Mouse (Mus musculus): Measurements from ENCODE around the gene Angel2. TPM values are rescaled to one million over a fixed set of nuclear protein-coding genes. Genes with fewer than 3 reads are reported as not detected.
"Not testable (repeated sequence)": the region's sequence is repeated elsewhere in the genome, so short reads cannot be mapped to it uniquely, and the experiment has no call there.

Gene Angel2
- polyA plus RNA-seq (2015; fragmentation: Nextera tagmentation; extraction: Ambion mirVana): 49.0 and 50.4 TPM in 2 replicates

DNA sequence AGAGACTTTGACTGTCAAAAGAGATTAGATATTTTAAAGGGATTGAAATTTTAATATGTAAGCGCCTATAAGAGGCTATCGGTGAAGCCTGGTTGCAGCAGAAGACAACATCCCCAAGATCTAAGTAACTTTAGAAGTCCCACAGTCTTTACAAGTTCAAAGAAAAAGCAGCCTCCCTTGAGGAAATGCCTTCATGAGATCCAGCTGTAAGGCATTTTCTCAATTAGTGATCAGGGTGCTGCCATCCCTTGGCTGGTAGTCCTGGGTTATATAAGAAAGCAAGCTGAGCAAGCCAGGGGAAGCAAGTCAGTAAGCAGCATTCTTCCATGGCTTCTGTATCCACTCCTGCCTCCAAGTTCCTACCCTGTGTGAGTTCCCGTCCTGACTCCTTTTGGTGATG, at the start of gene Angel2:
Angel2 (plus strand) TSS at position 301 of the 400 bp plus-strand sequence.
- not testable (repeated sequence) for H3K27me3 ChIP-seq (ENCODE audit: control insufficient read depth, insufficient read depth, low read depth, low read length); H3K36me3 ChIP-seq (ENCODE audit: control insufficient read depth, insufficient read depth, low read length); H3K9ac ChIP-seq (ENCODE audit: low read depth, low read length); H3K4me3 ChIP-seq (ENCODE audit: low read depth, low read length); ATAC-seq; H3K4me2 ChIP-seq (ENCODE audit: low read length); H3K9me3 ChIP-seq (replicated peaks; ENCODE audit: control insufficient read depth, low read length, poor library complexity, severe bottlenecking); H3K27ac ChIP-seq (ENCODE audit: low read length)
- peaks cover 13% of the 10 kb centered on the region for H3K4me1 ChIP-seq (ENCODE audit: control insufficient read depth, insufficient read depth, low read length)
- WGBS: 88% methylated on average over 3 of the region's 3 CpGs

GRCm38 (mm10) chr1:190875751-190876150, 49.2 kb upstream of the Angel2 start:
- Histone ChIP-seq H3K4me2 (ENCODE audit: low read length) (no peak overlapping the region), H3K4me1 (ENCODE audit: control insufficient read depth, insufficient read depth, low read length) (no peaks in the 10 kb centered on the region), H3K27ac (ENCODE audit: low read length) (no peak overlapping the region), H3K4me3 (ENCODE audit: low read depth, low read length) (no peak overlapping the region), H3K36me3 (ENCODE audit: control insufficient read depth, insufficient read depth, low read length) (peaks cover 6% of the 10 kb centered on the region), H3K9ac (ENCODE audit: low read depth, low read length) (no peak overlapping the region), H3K27me3 (ENCODE audit: control insufficient read depth, insufficient read depth, low read depth, low read length) (no peaks in the 10 kb centered on the region), H3K9me3 (replicated peaks; ENCODE audit: control insufficient read depth, low read length, poor library complexity, severe bottlenecking) (no peaks in the 10 kb centered on the region)
- WGBS: 92% methylated on average over 6 of the region's 6 CpGs
- no peak for ATAC-seq

- Histone ChIP-seq H3K27me3 (ENCODE audit: control insufficient read depth, insufficient read depth, low read depth, low read length) (no peaks in the 10 kb centered on the region), H3K9ac (ENCODE audit: low read depth, low read length) (no peak overlapping the region), H3K4me3 (ENCODE audit: low read depth, low read length) (no peak overlapping the region), H3K4me2 (ENCODE audit: low read length) (no peak overlapping the region), H3K36me3 (ENCODE audit: control insufficient read depth, insufficient read depth, low read length) (peaks cover 7% of the 10 kb centered on the region; the same call in 1 of the 2 replicates), H3K9me3 (replicated peaks; ENCODE audit: control insufficient read depth, low read length, poor library complexity, severe bottlenecking) (no peaks in the 10 kb centered on the region), H3K4me1 (ENCODE audit: control insufficient read depth, insufficient read depth, low read length) (no peaks in the 10 kb centered on the region), H3K27ac (ENCODE audit: low read length) (no peak overlapping the region)
- no peak for ATAC-seq
- 85% methylated on average over 6 of the region's 6 CpGs for WGBS
Observed at GRCm38 (mm10) chr1:190880638-190881037, 44.3 kb upstream of the Angel2 start.

- 6% methylated on average over 2 of the region's 2 CpGs for WGBS
- Histone ChIP-seq H3K27ac (ENCODE audit: low read length) (no peak overlapping the region), H3K4me3 (ENCODE audit: low read depth, low read length) (no peak overlapping the region), H3K9me3 (replicated peaks; ENCODE audit: control insufficient read depth, low read length, poor library complexity, severe bottlenecking) (no peaks in the 10 kb centered on the region), H3K9ac (ENCODE audit: low read depth, low read length) (no peak overlapping the region), H3K27me3 (ENCODE audit: control insufficient read depth, insufficient read depth, low read depth, low read length) (no peaks in the 10 kb centered on the region), H3K36me3 (ENCODE audit: control insufficient read depth, insufficient read depth, low read length) (peaks cover 11% of the 10 kb centered on the region; the same call in 1 of the 2 replicates), H3K4me2 (ENCODE audit: low read length) (no peak overlapping the region), H3K4me1 (ENCODE audit: control insufficient read depth, insufficient read depth, low read length) (no peaks in the 10 kb centered on the region)
- ATAC-seq: 0 out of 2 replicates have a peak, but pooled peaks have one; percentile 14
Observed at GRCm38 (mm10) chr1:190881422-190881821, 43.5 kb upstream of the Angel2 start.

DNA sequence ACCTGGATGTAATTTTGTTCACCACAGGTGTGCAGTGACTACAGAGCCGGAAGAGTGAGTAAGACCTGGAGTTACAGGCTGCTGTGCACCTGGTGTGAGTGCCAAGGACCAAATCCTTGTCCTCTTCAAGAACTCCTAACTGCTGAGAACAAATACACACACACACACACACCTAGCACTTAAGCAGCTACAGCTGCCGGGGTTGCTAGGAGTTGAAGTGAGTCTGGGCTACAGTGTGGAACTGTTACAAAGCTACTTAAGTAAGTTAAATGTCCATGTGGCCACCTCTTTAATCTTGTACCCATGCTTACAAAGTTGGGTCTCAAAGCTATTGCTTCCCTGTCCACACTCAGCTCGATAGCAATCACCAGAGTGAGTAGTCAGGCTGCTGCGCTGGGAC, 38.9 kb upstream of the Angel2 start:
- no peaks in the 10 kb centered on the region for H3K4me1 ChIP-seq (ENCODE audit: control insufficient read depth, insufficient read depth, low read length)
- H3K27me3 ChIP-seq (ENCODE audit: control insufficient read depth, insufficient read depth, low read depth, low read length): no peaks in the 10 kb centered on the region
- H3K36me3 ChIP-seq (ENCODE audit: control insufficient read depth, insufficient read depth, low read length): peaks cover 11% of the 10 kb centered on the region; the same call in 1 of the 2 replicates
- H3K4me2 ChIP-seq (ENCODE audit: low read length): no peak overlapping the region
- no peak overlapping the region for H3K4me3 ChIP-seq (ENCODE audit: low read depth, low read length)
- no peak for ATAC-seq
- no peak overlapping the region for H3K9ac ChIP-seq (ENCODE audit: low read depth, low read length)
- H3K27ac ChIP-seq (ENCODE audit: low read length): no peak overlapping the region
- no peaks in the 10 kb centered on the region for H3K9me3 ChIP-seq (replicated peaks; ENCODE audit: control insufficient read depth, low read length, poor library complexity, severe bottlenecking)
- 92% methylated on average over 4 of the region's 4 CpGs for WGBS

DNA sequence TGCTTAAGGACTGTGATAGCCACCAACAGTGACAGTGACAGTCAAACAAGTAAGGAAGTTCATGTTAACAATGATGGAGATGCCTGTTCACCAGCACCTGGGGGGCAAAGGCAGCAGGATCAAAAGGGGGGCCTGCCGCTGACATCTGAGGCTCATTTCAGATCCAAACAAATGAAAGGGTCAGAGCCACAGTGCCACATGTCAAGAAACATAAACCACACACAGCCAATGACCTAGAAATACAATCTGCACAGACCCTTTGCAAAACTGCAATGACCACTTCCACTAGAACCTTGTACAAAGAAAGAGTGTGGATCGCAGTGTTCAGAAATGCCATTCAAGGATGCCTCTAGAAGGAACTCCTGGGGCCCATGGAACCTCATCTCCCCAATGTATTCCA, 36.9 kb upstream of the Angel2 start:
- Histone ChIP-seq H3K4me3 (ENCODE audit: low read depth, low read length) (no peak overlapping the region), H3K9ac (ENCODE audit: low read depth, low read length) (no peak overlapping the region), H3K4me2 (ENCODE audit: low read length) (no peak overlapping the region), H3K9me3 (replicated peaks; ENCODE audit: control insufficient read depth, low read length, poor library complexity, severe bottlenecking) (no peaks in the 10 kb centered on the region), H3K36me3 (ENCODE audit: control insufficient read depth, insufficient read depth, low read length) (peaks cover 11% of the 10 kb centered on the region; the same call in 1 of the 2 replicates), H3K4me1 (ENCODE audit: control insufficient read depth, insufficient read depth, low read length) (no peaks in the 10 kb centered on the region), H3K27ac (ENCODE audit: low read length) (no peak overlapping the region), H3K27me3 (ENCODE audit: control insufficient read depth, insufficient read depth, low read depth, low read length) (no peaks in the 10 kb centered on the region)
- no peak for ATAC-seq
- WGBS: 84% methylated on average over 2 of the region's 2 CpGs

GRCm38 (mm10) chr1:190888646-190889045, 36.3 kb upstream of the Angel2 start:
- no peak for ATAC-seq
- 93% methylated on average over 16 of the region's 16 CpGs for WGBS
- Histone ChIP-seq H3K9ac (ENCODE audit: low read depth, low read length) (no peak overlapping the region), H3K36me3 (ENCODE audit: control insufficient read depth, insufficient read depth, low read length) (peaks cover 9% of the 10 kb centered on the region; the same call in 1 of the 2 replicates), H3K4me1 (ENCODE audit: control insufficient read depth, insufficient read depth, low read length) (no peaks in the 10 kb centered on the region), H3K27ac (ENCODE audit: low read length) (no peak overlapping the region), H3K9me3 (replicated peaks; ENCODE audit: control insufficient read depth, low read length, poor library complexity, severe bottlenecking) (no peaks in the 10 kb centered on the region), H3K4me2 (ENCODE audit: low read length) (no peak overlapping the region), H3K4me3 (ENCODE audit: low read depth, low read length) (no peak overlapping the region), H3K27me3 (ENCODE audit: control insufficient read depth, insufficient read depth, low read depth, low read length) (no peaks in the 10 kb centered on the region)

GRCm38 (mm10) chr1:190893559-190894167, 31.2 kb upstream of the Angel2 start:
- H3K4me2 ChIP-seq (ENCODE audit: low read length): no peak overlapping the region
- WGBS: 81% methylated on average over 6 of the region's 6 CpGs
- H3K4me3 ChIP-seq (ENCODE audit: low read depth, low read length): no peak overlapping the region
- H3K9me3 ChIP-seq (replicated peaks; ENCODE audit: control insufficient read depth, low read length, poor library complexity, severe bottlenecking): no peaks in the 10 kb centered on the region
- ATAC-seq: no peak
- H3K9ac ChIP-seq (ENCODE audit: low read depth, low read length): no peak overlapping the region
- no peak overlapping the region for H3K27ac ChIP-seq (ENCODE audit: low read length)
- H3K27me3 ChIP-seq (ENCODE audit: control insufficient read depth, insufficient read depth, low read depth, low read length): no peaks in the 10 kb centered on the region
- peaks cover 17% of the 10 kb centered on the region; the same call in 1 of the 2 replicates for H3K36me3 ChIP-seq (ENCODE audit: control insufficient read depth, insufficient read depth, low read length)
- H3K4me1 ChIP-seq (ENCODE audit: control insufficient read depth, insufficient read depth, low read length): no peaks in the 10 kb centered on the region

- H3K4me2 ChIP-seq (ENCODE audit: low read length): no peak overlapping the region
- 92% methylated on average over 3 of the region's 3 CpGs for WGBS
- peaks cover 20% of the 10 kb centered on the region; the same call in 1 of the 2 replicates for H3K36me3 ChIP-seq (ENCODE audit: control insufficient read depth, insufficient read depth, low read length)
- no peaks in the 10 kb centered on the region for H3K4me1 ChIP-seq (ENCODE audit: control insufficient read depth, insufficient read depth, low read length)
- H3K9me3 ChIP-seq (replicated peaks; ENCODE audit: control insufficient read depth, low read length, poor library complexity, severe bottlenecking): no peaks in the 10 kb centered on the region
- ATAC-seq: no peak
- H3K27ac ChIP-seq (ENCODE audit: low read length): no peak overlapping the region
- no peaks in the 10 kb centered on the region for H3K27me3 ChIP-seq (ENCODE audit: control insufficient read depth, insufficient read depth, low read depth, low read length)
- no peak overlapping the region for H3K9ac ChIP-seq (ENCODE audit: low read depth, low read length)
- H3K4me3 ChIP-seq (ENCODE audit: low read depth, low read length): no peak overlapping the region
Observed at GRCm38 (mm10) chr1:190898186-190898585, 26.7 kb upstream of the Angel2 start.
